Mouse (Mus musculus): ENCODE results near the gene Dlx2. TPM values are rescaled to one million over a fixed set of nuclear protein-coding genes. Genes with fewer than 3 reads are reported as not detected.

Dlx2 gene
- polyA plus RNA-seq (2014; fragmentation: Nextera tagmentation; extraction: Ambion mirVana) = 66.7 and 67.8 TPM in 2 replicates

DNA sequence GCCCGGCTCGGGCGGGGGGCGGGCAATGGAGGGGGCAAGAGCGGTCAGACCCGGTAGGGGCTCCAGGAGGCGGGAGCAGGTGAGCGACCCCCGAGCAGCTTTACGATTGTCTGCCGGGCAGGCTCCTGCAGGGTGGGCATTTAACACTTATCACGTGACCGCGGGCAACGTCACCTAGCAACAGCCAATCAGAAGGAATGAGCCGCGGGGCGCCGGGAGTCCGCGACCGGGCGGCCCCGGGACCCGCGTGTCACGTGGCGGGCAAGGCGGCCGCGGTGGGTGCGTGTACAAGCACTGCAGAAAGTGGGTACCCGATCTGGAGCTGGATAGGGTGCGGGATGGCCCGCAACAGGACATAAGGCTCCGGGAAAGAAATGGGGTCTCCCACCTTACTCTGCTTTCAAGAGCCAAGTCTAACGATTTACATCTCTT is at the start of gene Dlx2:
Dlx2 (minus strand) TSS at position 115 of the 432 bp plus-strand sequence.
- Histone ChIP-seq H3K9ac (ENCODE audit: low read length) (peak within 1 kb of the TSS; percentile 73), H3K4me2 (ENCODE audit: low read depth, low read length, severe bottlenecking) (peak within 1 kb of the TSS; percentile 96), H3K4me3 (ENCODE audit: low read depth, low read length) (peak within 1 kb of the TSS; percentile 54), H3K9me3 (ENCODE audit: control insufficient read depth, low read length) (no peaks in the 10 kb centered on the region), H3K36me3 (ENCODE audit: control insufficient read depth, insufficient read depth, low read length) (no peaks in the 10 kb centered on the region; the same call in 1 of the 2 replicates), H3K27ac (ENCODE audit: low read depth, low read length) (peak within 1 kb of the TSS; percentile 84), H3K27me3 (ENCODE audit: control insufficient read depth, insufficient read depth, low read length) (peaks cover 63% of the 10 kb centered on the region), H3K4me1 (replicated peaks; ENCODE audit: control insufficient read depth, insufficient read depth, low read length) (peaks cover 12% of the 10 kb centered on the region)
- DNase-seq (ENCODE audit: low spot score) (peak; percentile 92), ATAC-seq (replicated peaks; ENCODE audit: low FRiP score) (peak; percentile 77)
- under 1% methylated on average over 37 of the region's 37 CpGs for WGBS

DNA sequence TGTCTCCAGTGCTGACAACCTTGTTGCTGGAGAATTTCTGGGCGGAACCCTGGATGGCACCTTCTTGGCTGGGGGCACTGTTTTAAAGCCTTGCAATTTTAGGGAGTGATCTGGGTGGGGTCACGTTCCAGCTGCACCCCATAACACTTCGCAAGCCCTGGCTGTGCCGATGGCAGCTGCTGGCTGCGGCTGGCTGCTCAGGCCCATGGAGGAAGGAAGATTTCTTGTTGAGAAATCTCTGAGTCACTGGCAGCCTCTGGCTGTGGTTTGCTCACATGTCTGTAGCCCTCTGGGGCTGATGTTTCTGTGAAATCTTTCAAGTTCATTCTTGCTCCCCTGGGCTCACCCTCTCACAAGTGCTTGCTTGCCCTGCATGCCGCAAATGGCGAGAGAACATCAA is 47.9 kb upstream of the Dlx2 start:
- no peaks in the 10 kb centered on the region for H3K36me3 ChIP-seq (ENCODE audit: control insufficient read depth, insufficient read depth, low read length)
- no peaks in the 10 kb centered on the region for H3K4me1 ChIP-seq (replicated peaks; ENCODE audit: control insufficient read depth, insufficient read depth, low read length)
- no peaks in the 10 kb centered on the region for H3K9me3 ChIP-seq (ENCODE audit: control insufficient read depth, low read length)
- no peak overlapping the region for H3K27ac ChIP-seq (ENCODE audit: low read depth, low read length)
- H3K4me2 ChIP-seq (ENCODE audit: low read depth, low read length, severe bottlenecking) = no peak overlapping the region
- H3K4me3 ChIP-seq (ENCODE audit: low read depth, low read length) = no peak overlapping the region
- ATAC-seq (replicated peaks; ENCODE audit: low FRiP score) = no peak
- 85% methylated on average over 7 of the region's 7 CpGs for WGBS
- no peaks in the 10 kb centered on the region for H3K27me3 ChIP-seq (ENCODE audit: control insufficient read depth, insufficient read depth, low read length)
- peak; percentile 35 for DNase-seq (ENCODE audit: low spot score)
- H3K9ac ChIP-seq (ENCODE audit: low read length) = no peak overlapping the region

DNA sequence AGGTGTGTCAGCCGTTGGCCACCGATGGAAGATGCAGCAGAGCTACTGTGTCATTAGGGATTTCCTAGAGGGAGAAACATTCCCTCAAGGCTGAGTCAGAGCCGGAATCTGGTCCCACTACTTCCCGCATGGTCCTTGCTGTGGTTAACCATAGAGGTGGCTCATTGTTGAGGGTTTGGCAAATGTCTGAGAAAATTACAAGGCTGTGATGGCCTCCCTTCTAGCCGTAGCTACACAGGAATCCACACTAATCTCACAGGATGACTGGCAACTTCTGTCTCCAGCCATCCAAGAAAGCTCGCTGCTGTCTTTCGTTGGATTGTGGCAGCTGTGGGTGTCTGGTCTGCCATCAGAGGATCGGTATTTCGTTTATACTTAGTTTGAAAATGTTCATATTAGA is 42.6 kb upstream of the Dlx2 start:
- Histone ChIP-seq H3K27ac (ENCODE audit: low read depth, low read length) (no peak overlapping the region), H3K4me2 (ENCODE audit: low read depth, low read length, severe bottlenecking) (no peak overlapping the region), H3K9me3 (ENCODE audit: control insufficient read depth, low read length) (no peaks in the 10 kb centered on the region), H3K9ac (ENCODE audit: low read length) (no peak overlapping the region), H3K4me1 (replicated peaks; ENCODE audit: control insufficient read depth, insufficient read depth, low read length) (no peaks in the 10 kb centered on the region), H3K36me3 (ENCODE audit: control insufficient read depth, insufficient read depth, low read length) (no peaks in the 10 kb centered on the region), H3K27me3 (ENCODE audit: control insufficient read depth, insufficient read depth, low read length) (no peaks in the 10 kb centered on the region), H3K4me3 (ENCODE audit: low read depth, low read length) (no peak overlapping the region)
- ATAC-seq (replicated peaks; ENCODE audit: low FRiP score) (no peak), DNase-seq (ENCODE audit: low spot score) (no peak)
- 93% methylated on average over 9 of the region's 9 CpGs for WGBS

DNA sequence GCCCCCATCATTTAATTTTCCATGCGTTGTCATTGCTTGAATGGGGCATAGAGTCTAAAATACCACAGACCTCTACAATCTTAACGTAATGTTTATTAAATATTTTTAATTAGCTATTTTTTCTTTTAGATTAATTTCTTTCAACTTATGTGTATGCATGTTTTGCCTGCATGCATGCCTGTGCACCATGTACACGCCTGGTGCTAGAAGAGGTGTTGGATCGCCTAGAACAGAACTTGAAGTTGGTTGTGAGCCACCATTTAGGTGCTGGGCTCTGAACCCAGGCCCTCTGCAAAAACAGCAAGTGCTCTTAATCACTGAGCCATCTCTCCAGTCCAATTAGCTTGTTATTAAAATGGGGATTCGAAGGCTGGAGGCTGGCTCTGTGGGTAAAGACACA is 34.9 kb upstream of the Dlx2 start:
- DNase-seq (ENCODE audit: low spot score) = no peak
- no peaks in the 10 kb centered on the region for H3K27me3 ChIP-seq (ENCODE audit: control insufficient read depth, insufficient read depth, low read length)

DNA sequence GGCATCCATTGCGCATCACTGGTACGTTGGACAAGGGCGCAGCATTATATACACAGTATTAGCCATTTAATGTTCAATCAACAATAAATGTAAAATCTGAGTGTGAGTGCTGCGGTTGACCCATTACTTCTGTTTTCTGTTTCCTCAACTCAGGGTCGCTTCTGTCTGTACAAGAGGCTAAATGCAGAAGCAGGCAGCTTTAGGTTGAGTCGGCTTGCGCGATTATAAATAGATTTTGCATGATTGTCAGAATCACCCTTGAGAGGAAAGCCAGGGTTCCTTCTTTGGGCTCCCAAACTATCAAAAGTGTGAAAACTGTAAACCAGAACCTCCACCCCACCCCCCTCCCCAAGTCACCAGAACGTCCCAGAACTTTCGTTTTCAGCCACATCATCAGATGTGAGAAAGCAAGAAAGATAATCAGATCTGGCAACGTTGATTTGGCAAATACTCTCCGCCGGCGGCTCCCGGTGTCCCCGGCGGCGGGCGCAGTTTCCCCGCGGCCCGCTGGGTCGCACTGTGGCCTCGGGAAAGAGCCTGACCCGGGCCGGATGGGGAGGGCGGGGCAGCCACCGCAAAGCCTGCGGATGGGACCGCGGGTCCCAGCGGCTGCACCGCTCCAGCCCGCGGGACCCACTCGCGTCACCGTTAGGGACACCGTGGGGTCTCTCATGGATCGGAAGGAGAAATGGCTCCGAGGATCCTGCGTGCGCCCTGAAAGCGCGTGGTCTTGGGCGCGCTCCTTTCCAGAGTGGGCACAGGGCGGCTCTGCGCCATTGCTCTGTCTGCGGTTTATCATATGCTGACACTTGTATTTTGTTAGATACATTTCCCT is 34.3 kb upstream of the Dlx2 start:
- ATAC-seq (replicated peaks; ENCODE audit: low FRiP score) = peak; percentile 81
- 11% methylated on average over 50 of the region's 50 CpGs for whole genome bisulfite sequencing

More for the DNA sequence above, 34.9 kb upstream of the Dlx2 start:
- Histone ChIP-seq H3K36me3 (ENCODE audit: control insufficient read depth, insufficient read depth, low read length) (no peaks in the 10 kb centered on the region), H3K9me3 (ENCODE audit: control insufficient read depth, low read length) (no peaks in the 10 kb centered on the region), H3K4me2 (ENCODE audit: low read depth, low read length, severe bottlenecking) (peak overlapping the region; percentile 78), H3K9ac (ENCODE audit: low read length) (peak overlapping the region; percentile 58; the same call in 1 of the 2 replicates), H3K27ac (ENCODE audit: low read depth, low read length) (no peak overlapping the region), H3K4me3 (ENCODE audit: low read depth, low read length) (peak overlapping the region; percentile 46), H3K4me1 (replicated peaks; ENCODE audit: control insufficient read depth, insufficient read depth, low read length) (no peaks in the 10 kb centered on the region)
- 57% methylated on average over 5 of the region's 5 CpGs for WGBS
- no peak for ATAC-seq (replicated peaks; ENCODE audit: low FRiP score)

DNA sequence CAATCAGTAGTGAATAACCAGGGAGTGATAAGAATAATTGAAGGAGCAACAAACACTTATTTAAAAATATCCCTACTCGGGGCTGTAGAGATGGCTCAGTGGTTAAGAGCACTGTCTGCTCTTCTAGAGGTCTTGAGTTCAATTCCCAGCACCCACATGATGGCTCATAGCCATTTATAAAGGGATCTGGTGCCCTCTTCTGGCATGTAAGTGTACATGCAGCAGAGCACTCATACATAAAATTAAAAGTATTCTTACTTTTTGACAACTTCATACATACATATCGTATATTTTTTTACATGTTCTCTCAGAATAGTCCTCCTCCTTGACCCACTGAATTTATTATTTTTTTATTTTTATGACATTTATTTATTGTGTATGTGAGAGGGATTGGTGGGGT is 30.5 kb upstream of the Dlx2 start:
- DNase-seq (ENCODE audit: low spot score) (no peak), ATAC-seq (replicated peaks; ENCODE audit: low FRiP score) (no peak)
- Histone ChIP-seq H3K4me1 (replicated peaks; ENCODE audit: control insufficient read depth, insufficient read depth, low read length) (no peaks in the 10 kb centered on the region), H3K36me3 (ENCODE audit: control insufficient read depth, insufficient read depth, low read length) (no peaks in the 10 kb centered on the region), H3K4me3 (ENCODE audit: low read depth, low read length) (no peak overlapping the region), H3K27ac (ENCODE audit: low read depth, low read length) (no peak overlapping the region), H3K9me3 (ENCODE audit: control insufficient read depth, low read length) (no peaks in the 10 kb centered on the region), H3K9ac (ENCODE audit: low read length) (no peak overlapping the region), H3K27me3 (ENCODE audit: control insufficient read depth, insufficient read depth, low read length) (no peaks in the 10 kb centered on the region), H3K4me2 (ENCODE audit: low read depth, low read length, severe bottlenecking) (no peak overlapping the region)
- WGBS = 85% methylated on average over 2 of the region's 2 CpGs

More for the DNA sequence above, 34.3 kb upstream of the Dlx2 start:
- Histone ChIP-seq H3K36me3 (ENCODE audit: control insufficient read depth, insufficient read depth, low read length) (no peaks in the 10 kb centered on the region), H3K4me3 (ENCODE audit: low read depth, low read length) (peak overlapping the region; percentile 46), H3K4me2 (ENCODE audit: low read depth, low read length, severe bottlenecking) (peak overlapping the region; percentile 78), H3K27ac (ENCODE audit: low read depth, low read length) (no peak overlapping the region), H3K9me3 (ENCODE audit: control insufficient read depth, low read length) (no peaks in the 10 kb centered on the region), H3K9ac (ENCODE audit: low read length) (peak overlapping the region; percentile 58), H3K4me1 (replicated peaks; ENCODE audit: control insufficient read depth, insufficient read depth, low read length) (no peaks in the 10 kb centered on the region), H3K27me3 (ENCODE audit: control insufficient read depth, insufficient read depth, low read length) (no peaks in the 10 kb centered on the region)
- DNase-seq (ENCODE audit: low spot score) = peak; percentile 87

DNA sequence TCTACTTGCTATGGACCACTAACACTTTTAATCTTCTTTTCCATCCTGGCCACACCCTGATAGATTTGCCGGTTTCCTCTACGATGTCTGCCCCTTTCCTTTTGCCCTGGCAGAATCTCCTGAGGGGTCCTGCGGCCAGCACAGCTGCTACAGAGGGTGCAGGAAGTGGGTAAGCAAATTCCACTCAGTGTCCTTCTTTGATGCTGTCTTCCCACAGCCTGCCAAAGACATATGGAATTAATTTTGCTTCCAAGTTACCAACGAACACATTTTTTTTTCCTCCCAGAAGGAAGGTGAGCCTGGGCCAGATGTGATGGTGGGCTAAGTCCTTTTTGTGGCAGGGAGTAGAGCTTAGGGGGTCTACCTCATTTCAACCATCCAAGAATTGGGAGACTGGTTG is 27.2 kb upstream of the Dlx2 start:
- ATAC-seq (replicated peaks; ENCODE audit: low FRiP score) (no peak), DNase-seq (ENCODE audit: low spot score) (no peak)
- Histone ChIP-seq H3K27ac (ENCODE audit: low read depth, low read length) (no peak overlapping the region), H3K4me2 (ENCODE audit: low read depth, low read length, severe bottlenecking) (no peak overlapping the region), H3K9ac (ENCODE audit: low read length) (no peak overlapping the region), H3K36me3 (ENCODE audit: control insufficient read depth, insufficient read depth, low read length) (no peaks in the 10 kb centered on the region), H3K4me1 (replicated peaks; ENCODE audit: control insufficient read depth, insufficient read depth, low read length) (no peaks in the 10 kb centered on the region), H3K4me3 (ENCODE audit: low read depth, low read length) (no peak overlapping the region), H3K9me3 (ENCODE audit: control insufficient read depth, low read length) (no peaks in the 10 kb centered on the region), H3K27me3 (ENCODE audit: control insufficient read depth, insufficient read depth, low read length) (0 out of 2 replicates have a peak, but pooled peaks cover 2% of the 10 kb centered on the region)
- 68% methylated on average over 4 of the region's 4 CpGs for WGBS

DNA sequence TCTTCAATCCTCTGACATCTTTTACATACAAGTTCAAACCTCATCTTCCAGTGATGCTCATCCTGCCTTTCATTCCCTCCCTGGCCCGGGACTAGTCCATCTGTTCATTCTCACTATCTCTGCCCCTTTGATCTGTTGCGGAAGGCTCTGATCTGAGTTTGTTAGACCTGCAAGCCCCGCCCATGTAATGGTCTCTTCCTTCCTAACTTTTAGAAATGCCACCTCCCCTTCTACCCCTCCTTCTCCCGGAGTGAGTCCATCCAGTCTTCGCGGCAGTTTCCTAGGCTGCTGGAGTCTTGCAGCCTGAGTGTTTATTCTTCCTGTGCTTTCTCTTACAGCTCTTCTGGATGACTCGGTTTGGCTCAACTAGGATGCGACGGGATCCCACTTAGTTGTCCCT is 19.9 kb upstream of the Dlx2 start:
- Histone ChIP-seq H3K4me3 (ENCODE audit: low read depth, low read length) (no peak overlapping the region), H3K9me3 (ENCODE audit: control insufficient read depth, low read length) (no peaks in the 10 kb centered on the region), H3K4me1 (replicated peaks; ENCODE audit: control insufficient read depth, insufficient read depth, low read length) (no peaks in the 10 kb centered on the region), H3K27ac (ENCODE audit: low read depth, low read length) (no peak overlapping the region), H3K4me2 (ENCODE audit: low read depth, low read length, severe bottlenecking) (no peak overlapping the region), H3K27me3 (ENCODE audit: control insufficient read depth, insufficient read depth, low read length) (0 out of 2 replicates have a peak, but pooled peaks cover 2% of the 10 kb centered on the region), H3K9ac (ENCODE audit: low read length) (no peak overlapping the region), H3K36me3 (ENCODE audit: control insufficient read depth, insufficient read depth, low read length) (no peaks in the 10 kb centered on the region)
- DNase-seq (ENCODE audit: low spot score) (no peak), ATAC-seq (replicated peaks; ENCODE audit: low FRiP score) (no peak)
- WGBS = 87% methylated on average over 9 of the region's 9 CpGs
